Mouse (Mus musculus): ENCODE measurements around the gene Atf7ip. TPM values are rescaled to one million over a fixed set of nuclear protein-coding genes. Genes with fewer than 3 reads are reported as not detected.

Gene Atf7ip
- polyA plus RNA-seq, 1 experiment from 2014 or later, result 33.5 TPM

- ATAC-seq (ENCODE audit: low read depth) (no peak), DNase-seq (ENCODE audit: low spot score) (no peak)
- H3K27me3 ChIP-seq (replicated peaks; ENCODE audit: control insufficient read depth, insufficient read depth, low read length), result no peaks in the 10 kb centered on the region
- no peaks in the 10 kb centered on the region for H3K36me3 ChIP-seq (ENCODE audit: control insufficient read depth, insufficient read depth, low read length)
- H3K4me2 ChIP-seq (ENCODE audit: low read depth, low read length), result no peak overlapping the region
- H3K4me3 ChIP-seq (ENCODE audit: low read depth, low read length), result no peak overlapping the region
- H3K9me3 ChIP-seq (ENCODE audit: control insufficient read depth, low read length), result no peaks in the 10 kb centered on the region
- H3K4me1 ChIP-seq (ENCODE audit: control insufficient read depth, insufficient read depth, low read length), result peaks cover 28% of the 10 kb centered on the region
- no peak overlapping the region for H3K9ac ChIP-seq (ENCODE audit: low read depth, low read length)
- H3K27ac ChIP-seq (replicated peaks; ENCODE audit: low read depth, low read length), result peak overlapping the region; percentile 39; the same call in 1 of the 2 replicates
- WGBS, result 63% methylated on average over 3 of the region's 3 CpGs
These were observed 43.6 kb downstream of the Atf7ip start for GRCm38 (mm10) chr6:136549606-136550005.

DNA sequence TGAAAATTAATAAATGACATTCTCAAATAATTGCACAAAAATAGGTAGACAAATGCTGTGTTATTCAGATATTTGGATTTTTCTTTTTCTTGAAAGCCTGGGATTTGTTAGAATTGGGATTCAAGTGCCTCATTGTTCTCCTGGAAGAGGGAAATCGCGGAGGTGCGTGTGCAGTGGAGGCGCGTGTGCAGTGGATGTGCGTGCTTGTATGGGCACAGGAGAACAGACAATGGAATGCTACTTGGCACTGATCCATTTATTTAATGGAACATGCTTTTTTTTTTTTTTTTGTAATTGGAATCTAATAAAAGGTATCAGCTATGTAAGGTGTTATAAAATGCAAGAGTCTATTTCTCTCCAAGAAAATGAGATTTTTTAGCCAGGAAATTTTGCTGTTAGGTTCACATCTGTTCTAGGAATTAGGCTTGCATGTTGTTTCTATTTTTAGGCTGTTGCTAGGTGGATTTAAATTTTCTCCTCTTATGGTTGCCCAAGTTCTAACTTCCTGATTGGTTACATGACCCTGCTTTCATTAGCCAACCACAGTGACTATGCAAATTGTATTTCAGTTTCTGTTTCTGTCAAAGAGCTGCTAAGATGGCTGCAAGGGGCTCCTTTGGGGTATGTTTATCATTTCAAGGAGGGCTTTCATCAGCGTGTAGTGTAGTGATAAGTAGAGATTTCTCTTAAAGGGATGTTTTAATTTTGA, 44.8 kb downstream of the Atf7ip start:
- no peak overlapping the region for H3K9ac ChIP-seq (ENCODE audit: low read depth, low read length)
- H3K27me3 ChIP-seq (replicated peaks; ENCODE audit: control insufficient read depth, insufficient read depth, low read length), result no peaks in the 10 kb centered on the region
- no peaks in the 10 kb centered on the region for H3K9me3 ChIP-seq (ENCODE audit: control insufficient read depth, low read length)
- no peak overlapping the region for H3K4me3 ChIP-seq (ENCODE audit: low read depth, low read length)
- peak; percentile 90 for DNase-seq (ENCODE audit: low spot score)
- H3K4me2 ChIP-seq (ENCODE audit: low read depth, low read length), result peak overlapping the region; percentile 6; the same call in 1 of the 2 replicates
- 59% methylated on average over 7 of the region's 7 CpGs for WGBS
- ATAC-seq (ENCODE audit: low read depth), result peak; percentile 41
- peak overlapping the region; percentile 72 for H3K27ac ChIP-seq (replicated peaks; ENCODE audit: low read depth, low read length)
- no peaks in the 10 kb centered on the region for H3K36me3 ChIP-seq (ENCODE audit: control insufficient read depth, insufficient read depth, low read length)
- H3K4me1 ChIP-seq (ENCODE audit: control insufficient read depth, insufficient read depth, low read length), result peaks cover 28% of the 10 kb centered on the region

- WGBS, result 87% methylated on average over 7 of the region's 7 CpGs
- DNase-seq (ENCODE audit: low spot score) (no peak), ATAC-seq (ENCODE audit: low read depth) (no peak)
- Histone ChIP-seq H3K9ac (ENCODE audit: low read depth, low read length) (no peak overlapping the region), H3K36me3 (ENCODE audit: control insufficient read depth, insufficient read depth, low read length) (0 out of 2 replicates have a peak, but pooled peaks cover 1% of the 10 kb centered on the region), H3K4me2 (ENCODE audit: low read depth, low read length) (no peak overlapping the region), H3K27me3 (replicated peaks; ENCODE audit: control insufficient read depth, insufficient read depth, low read length) (no peaks in the 10 kb centered on the region), H3K9me3 (ENCODE audit: control insufficient read depth, low read length) (no peaks in the 10 kb centered on the region), H3K27ac (replicated peaks; ENCODE audit: low read depth, low read length) (peak overlapping the region; percentile 72; the same call in 1 of the 2 replicates), H3K4me3 (ENCODE audit: low read depth, low read length) (no peak overlapping the region), H3K4me1 (ENCODE audit: control insufficient read depth, insufficient read depth, low read length) (peaks cover 28% of the 10 kb centered on the region)
These were observed 45.7 kb downstream of the Atf7ip start for GRCm38 (mm10) chr6:136551550-136552109.

- no peak overlapping the region for H3K4me2 ChIP-seq (ENCODE audit: low read depth, low read length)
- peak overlapping the region; percentile 81 for H3K27ac ChIP-seq (replicated peaks; ENCODE audit: low read depth, low read length)
- no peak for DNase-seq (ENCODE audit: low spot score)
- ATAC-seq (ENCODE audit: low read depth), result no peak
- H3K36me3 ChIP-seq (ENCODE audit: control insufficient read depth, insufficient read depth, low read length), result 0 out of 2 replicates have a peak, but pooled peaks cover 10% of the 10 kb centered on the region
- no peak overlapping the region for H3K9ac ChIP-seq (ENCODE audit: low read depth, low read length)
- H3K27me3 ChIP-seq (replicated peaks; ENCODE audit: control insufficient read depth, insufficient read depth, low read length), result no peaks in the 10 kb centered on the region
- peaks cover 23% of the 10 kb centered on the region for H3K4me1 ChIP-seq (ENCODE audit: control insufficient read depth, insufficient read depth, low read length)
- H3K9me3 ChIP-seq (ENCODE audit: control insufficient read depth, low read length), result no peaks in the 10 kb centered on the region
- no peak overlapping the region for H3K4me3 ChIP-seq (ENCODE audit: low read depth, low read length)
- WGBS, result 65% methylated on average over 5 of the region's 5 CpGs
These were observed 47.2 kb downstream of the Atf7ip start for GRCm38 (mm10) chr6:136553156-136553555.

- ATAC-seq (ENCODE audit: low read depth), result peak; percentile 88
- peak; percentile 94 for DNase-seq (ENCODE audit: low spot score)
- H3K4me2 ChIP-seq (ENCODE audit: low read depth, low read length), result peak overlapping the region; percentile 31
- 0 out of 2 replicates have a peak, but pooled peaks cover 14% of the 10 kb centered on the region for H3K36me3 ChIP-seq (ENCODE audit: control insufficient read depth, insufficient read depth, low read length)
- WGBS, result 30% methylated on average over 11 of the region's 11 CpGs
- peaks cover 17% of the 10 kb centered on the region for H3K4me1 ChIP-seq (ENCODE audit: control insufficient read depth, insufficient read depth, low read length)
- H3K27me3 ChIP-seq (replicated peaks; ENCODE audit: control insufficient read depth, insufficient read depth, low read length), result no peaks in the 10 kb centered on the region
- H3K27ac ChIP-seq (replicated peaks; ENCODE audit: low read depth, low read length), result peak overlapping the region; percentile 81
- H3K9me3 ChIP-seq (ENCODE audit: control insufficient read depth, low read length), result no peaks in the 10 kb centered on the region
- no peak overlapping the region for H3K9ac ChIP-seq (ENCODE audit: low read depth, low read length)
- no peak overlapping the region for H3K4me3 ChIP-seq (ENCODE audit: low read depth, low read length)
These were observed 48.0 kb downstream of the Atf7ip start for GRCm38 (mm10) chr6:136553767-136554569.

DNA sequence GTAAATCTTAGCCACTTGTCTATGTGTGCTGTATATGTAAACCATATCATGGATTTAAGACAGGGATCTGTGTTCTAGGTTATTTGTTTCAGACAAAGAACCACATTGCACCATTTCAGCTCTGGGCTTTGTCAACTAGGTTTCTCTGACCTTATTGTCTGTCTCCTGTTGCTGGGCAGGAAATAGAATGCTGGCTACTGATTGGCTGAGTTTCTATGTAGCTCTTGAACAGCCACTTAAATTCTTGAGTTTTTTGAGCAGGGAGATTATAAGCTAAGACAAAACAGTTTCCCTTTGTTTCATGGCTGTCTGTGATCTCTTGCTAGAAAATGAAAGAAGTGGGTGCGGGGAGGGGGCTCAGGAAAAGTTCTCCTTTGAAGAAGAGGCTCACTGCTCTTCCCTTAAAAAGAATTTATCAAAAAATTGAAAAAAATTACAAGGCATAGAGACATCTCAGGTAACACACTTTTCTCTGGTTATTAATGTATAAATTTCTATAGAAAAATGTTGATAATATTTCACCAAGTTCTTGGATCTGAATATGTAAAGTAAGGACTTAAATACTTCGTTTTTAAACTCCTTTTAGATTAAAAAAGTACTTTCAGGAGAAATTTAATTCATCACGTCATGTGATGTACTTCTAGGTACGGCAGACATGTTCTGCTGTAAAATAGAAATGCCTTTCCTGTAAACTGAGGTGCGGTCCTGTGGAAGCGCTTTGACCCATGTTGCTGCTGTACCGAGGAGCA, 49.0 kb downstream of the Atf7ip start:
- 84% methylated on average over 7 of the region's 7 CpGs for WGBS
- Histone ChIP-seq H3K9ac (ENCODE audit: low read depth, low read length) (no peak overlapping the region), H3K4me2 (ENCODE audit: low read depth, low read length) (no peak overlapping the region), H3K27me3 (replicated peaks; ENCODE audit: control insufficient read depth, insufficient read depth, low read length) (no peaks in the 10 kb centered on the region), H3K27ac (replicated peaks; ENCODE audit: low read depth, low read length) (peak overlapping the region; percentile 4), H3K36me3 (ENCODE audit: control insufficient read depth, insufficient read depth, low read length) (peaks cover 22% of the 10 kb centered on the region), H3K4me1 (ENCODE audit: control insufficient read depth, insufficient read depth, low read length) (peaks cover 12% of the 10 kb centered on the region), H3K9me3 (ENCODE audit: control insufficient read depth, low read length) (no peaks in the 10 kb centered on the region), H3K4me3 (ENCODE audit: low read depth, low read length) (no peak overlapping the region)
- ATAC-seq (ENCODE audit: low read depth) (no peak), DNase-seq (ENCODE audit: low spot score) (peak; percentile 74)

- Histone ChIP-seq H3K4me3 (ENCODE audit: low read depth, low read length) (no peak overlapping the region), H3K27me3 (replicated peaks; ENCODE audit: control insufficient read depth, insufficient read depth, low read length) (no peaks in the 10 kb centered on the region), H3K4me1 (ENCODE audit: control insufficient read depth, insufficient read depth, low read length) (peaks cover 12% of the 10 kb centered on the region), H3K4me2 (ENCODE audit: low read depth, low read length) (no peak overlapping the region), H3K9me3 (ENCODE audit: control insufficient read depth, low read length) (no peaks in the 10 kb centered on the region), H3K27ac (replicated peaks; ENCODE audit: low read depth, low read length) (no peak overlapping the region; the same call in 1 of the 2 replicates), H3K9ac (ENCODE audit: low read depth, low read length) (no peak overlapping the region), H3K36me3 (ENCODE audit: control insufficient read depth, insufficient read depth, low read length) (peaks cover 28% of the 10 kb centered on the region)
- DNase-seq (ENCODE audit: low spot score) (peak; percentile 58), ATAC-seq (ENCODE audit: low read depth) (no peak)
- 58% methylated on average over 5 of the region's 5 CpGs for WGBS
These were observed 49.6 kb downstream of the Atf7ip start for GRCm38 (mm10) chr6:136555523-136555915.

Data from embryonic facial prominence, embryonic 14.5 days (tissue).